Mouse (Mus musculus) retina, postnatal 7 days (tissue): ENCODE measurements around the gene Tmc3.

ENCODE experiments used
- DNase-seq: peaks from one replicate; pipeline ENCODE4 v3.0.0-alpha.2; 2012; ENCODE audit warnings: low read depth, low spot score

Tmc3 gene

GRCm38 (mm10) chr7:83637781-83638583 lies 53.3 kb downstream of the Tmc3 start:
- no peak for DNase-seq

GRCm38 (mm10) chr7:83639084-83639483 lies 54.4 kb downstream of the Tmc3 start:
- no peak for DNase-seq

- no peak for DNase-seq
These were observed 55.9 kb downstream of the Tmc3 start for GRCm38 (mm10) chr7:83640581-83640980.

- no peak for DNase-seq
These were observed 56.4 kb downstream of the Tmc3 start for GRCm38 (mm10) chr7:83641163-83641562.

GRCm38 (mm10) chr7:83643581-83643980 lies 58.9 kb downstream of the Tmc3 start:
- no peak for DNase-seq

GRCm38 (mm10) chr7:83644761-83645160 lies 60.0 kb downstream of the Tmc3 start:
- no peak for DNase-seq

- DNase-seq: no peak
These were observed 60.7 kb downstream of the Tmc3 start for GRCm38 (mm10) chr7:83645476-83645875.

GRCm38 (mm10) chr7:83648807-83649206 lies 64.1 kb downstream of the Tmc3 start:
- no peak for DNase-seq

GRCm38 (mm10) chr7:83650638-83651037 lies 65.9 kb downstream of the Tmc3 start:
- DNase-seq: no peak

GRCm38 (mm10) chr7:83652498-83652897 lies 67.8 kb downstream of the Tmc3 start:
- DNase-seq: no peak

GRCm38 (mm10) chr7:83653605-83654051 lies 68.9 kb downstream of the Tmc3 start:
- no peak for DNase-seq

- no peak for DNase-seq
These were observed 69.5 kb downstream of the Tmc3 start for GRCm38 (mm10) chr7:83654196-83654595.

GRCm38 (mm10) chr7:83654938-83655630 lies 70.4 kb downstream of the Tmc3 start:
- no peak for DNase-seq

- DNase-seq: no peak
These were observed 74.0 kb downstream of the Tmc3 start for GRCm38 (mm10) chr7:83658716-83659115.

GRCm38 (mm10) chr7:83659159-83660065 lies 74.7 kb downstream of the Tmc3 start:
- DNase-seq: no peak

- no peak for DNase-seq
These were observed 75.6 kb downstream of the Tmc3 start for GRCm38 (mm10) chr7:83660273-83660691.

GRCm38 (mm10) chr7:83661031-83661430 lies 76.3 kb downstream of the Tmc3 start:
- DNase-seq: no peak

GRCm38 (mm10) chr7:83661763-83662162 lies 77.0 kb downstream of the Tmc3 start:
- DNase-seq: no peak

- no peak for DNase-seq
These were observed 78.1 kb downstream of the Tmc3 start for GRCm38 (mm10) chr7:83662711-83663375.

- DNase-seq: no peak
These were observed 81.4 kb downstream of the Tmc3 start for GRCm38 (mm10) chr7:83666087-83666595.
